Mouse (Mus musculus): ENCODE results near the gene Esrrb. TPM values are rescaled to one million over a fixed set of nuclear protein-coding genes. Genes with fewer than 3 reads are reported as not detected.

Gene Esrrb
- polyA plus RNA-seq, 1 experiment: 149 TPM

DNA sequence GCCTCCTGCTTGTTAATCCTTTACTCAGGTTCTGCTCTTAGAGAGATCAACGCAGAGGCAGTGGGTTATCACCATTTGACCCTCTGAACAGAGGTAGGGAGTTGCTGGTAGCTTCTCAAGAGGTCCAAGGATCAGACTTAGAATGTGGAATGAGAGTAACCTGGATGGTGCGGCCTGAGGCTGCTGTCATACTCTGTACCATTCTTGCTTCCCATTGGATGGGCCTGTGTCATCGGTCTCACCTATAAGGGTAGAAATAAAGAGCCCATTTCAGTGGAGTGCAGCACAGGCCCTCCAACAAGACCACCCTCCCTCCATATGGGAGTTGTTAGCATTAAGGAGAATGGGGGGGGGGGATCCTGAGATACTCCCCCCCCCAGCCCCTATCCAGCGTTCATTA is 143.0 kb downstream of the Esrrb start:
- TF ChIP-seq EP300 (IDR thresholded peaks at IDR 0.05; ENCODE audit: insufficient read depth, low read depth, low read length): no peak
- TF ChIP-seq POLR2A (IDR thresholded peaks at IDR 0.05; ENCODE audit: insufficient read depth, low read length): no peak
- no peak for TF ChIP-seq CTCF (IDR thresholded peaks at IDR 0.05; ENCODE audit: low read depth, low read length)
- peak overlapping the region; percentile 76 for H3K9ac ChIP-seq (ENCODE audit: low read depth, poor library complexity, severe bottlenecking)
- H3K27me3 ChIP-seq (ENCODE audit: control insufficient read depth, insufficient read depth, low read length, poor library complexity, severe bottlenecking): no peaks in the 10 kb centered on the region
- H3K36me3 ChIP-seq (ENCODE audit: control insufficient read depth, insufficient read depth, low read length, poor library complexity, severe bottlenecking): peaks cover 47% of the 10 kb centered on the region
- peak overlapping the region; percentile 94 for H3K27ac ChIP-seq (ENCODE audit: insufficient read depth, low read length)
- H3K4me3 ChIP-seq (ENCODE audit: low read depth, low read length): peak overlapping the region; percentile 47
- peaks cover 22% of the 10 kb centered on the region for H3K4me1 ChIP-seq (ENCODE audit: control insufficient read depth, insufficient read depth, low read length)
- H3K9me3 ChIP-seq (replicated peaks; ENCODE audit: control insufficient read depth, insufficient read depth, low read length, poor library complexity, severe bottlenecking): no peaks in the 10 kb centered on the region

DNA sequence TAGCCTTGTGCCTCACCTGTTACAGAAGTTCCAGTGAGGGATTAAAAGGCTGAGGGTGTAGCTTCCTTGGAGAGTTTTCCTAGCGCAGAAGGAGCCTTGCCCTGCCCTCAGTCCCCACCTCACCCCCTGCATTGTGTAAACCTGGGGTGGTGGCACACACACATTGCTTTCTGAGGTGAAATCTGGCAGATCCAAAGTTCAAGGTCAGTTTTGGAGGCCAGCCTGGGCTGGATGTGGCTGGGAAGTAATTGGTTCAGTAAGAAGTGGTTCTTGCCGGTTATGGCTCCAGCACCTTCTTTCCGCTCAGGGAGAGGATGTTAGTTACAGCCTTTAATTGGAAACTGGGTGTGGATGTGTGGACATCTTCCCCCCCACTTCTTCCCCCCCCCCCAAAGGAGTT is 143.4 kb downstream of the Esrrb start:
- H3K27me3 ChIP-seq (ENCODE audit: control insufficient read depth, insufficient read depth, low read length, poor library complexity, severe bottlenecking): no peaks in the 10 kb centered on the region
- peak overlapping the region; percentile 94 for H3K27ac ChIP-seq (ENCODE audit: insufficient read depth, low read length)
- H3K4me1 ChIP-seq (ENCODE audit: control insufficient read depth, insufficient read depth, low read length): peaks cover 22% of the 10 kb centered on the region
- peak overlapping the region; percentile 76 for H3K9ac ChIP-seq (ENCODE audit: low read depth, poor library complexity, severe bottlenecking)
- H3K4me3 ChIP-seq (ENCODE audit: low read depth, low read length): peak overlapping the region; percentile 47
- H3K36me3 ChIP-seq (ENCODE audit: control insufficient read depth, insufficient read depth, low read length, poor library complexity, severe bottlenecking): peaks cover 51% of the 10 kb centered on the region
- no peaks in the 10 kb centered on the region for H3K9me3 ChIP-seq (replicated peaks; ENCODE audit: control insufficient read depth, insufficient read depth, low read length, poor library complexity, severe bottlenecking)
- TF ChIP-seq EP300 (IDR thresholded peaks at IDR 0.05; ENCODE audit: insufficient read depth, low read depth, low read length): peak; percentile 99
- no peak for TF ChIP-seq CTCF (IDR thresholded peaks at IDR 0.05; ENCODE audit: low read depth, low read length)
- no peak for TF ChIP-seq POLR2A (IDR thresholded peaks at IDR 0.05; ENCODE audit: insufficient read depth, low read length)

DNA sequence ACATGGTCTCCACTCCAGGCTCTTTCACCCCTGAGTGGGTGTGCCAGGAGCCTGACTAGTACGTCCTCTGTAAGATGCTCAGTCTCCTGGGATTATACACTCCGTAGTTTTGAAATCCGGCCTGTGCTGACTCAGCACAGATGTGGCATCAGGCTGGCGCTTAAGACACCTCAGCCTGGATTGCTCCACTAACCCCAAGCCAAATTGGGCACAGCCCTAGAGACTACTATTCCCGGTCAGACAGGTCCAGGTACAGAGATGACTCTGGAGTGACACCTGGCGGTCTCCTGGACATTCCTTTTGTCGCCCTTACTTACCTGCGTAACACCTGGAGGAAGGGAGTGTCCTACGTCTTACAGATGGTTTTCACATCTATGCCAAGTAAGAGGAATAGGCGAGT is 146.8 kb downstream of the Esrrb start:
- TF ChIP-seq POLR2A (IDR thresholded peaks at IDR 0.05; ENCODE audit: insufficient read depth, low read length) (no peak), CTCF (IDR thresholded peaks at IDR 0.05; ENCODE audit: low read depth, low read length) (peak; percentile 46)
- Histone ChIP-seq H3K36me3 (ENCODE audit: control insufficient read depth, insufficient read depth, low read length, poor library complexity, severe bottlenecking) (peaks cover 79% of the 10 kb centered on the region), H3K27me3 (ENCODE audit: control insufficient read depth, insufficient read depth, low read length, poor library complexity, severe bottlenecking) (no peaks in the 10 kb centered on the region), H3K27ac (ENCODE audit: insufficient read depth, low read length) (peak overlapping the region; percentile 16), H3K4me1 (ENCODE audit: control insufficient read depth, insufficient read depth, low read length) (peaks cover 26% of the 10 kb centered on the region), H3K9me3 (replicated peaks; ENCODE audit: control insufficient read depth, insufficient read depth, low read length, poor library complexity, severe bottlenecking) (no peaks in the 10 kb centered on the region), H3K4me3 (ENCODE audit: low read depth, low read length) (no peak overlapping the region), H3K9ac (ENCODE audit: low read depth, poor library complexity, severe bottlenecking) (peak overlapping the region; percentile 9; the same call in 1 of the 2 replicates)

DNA sequence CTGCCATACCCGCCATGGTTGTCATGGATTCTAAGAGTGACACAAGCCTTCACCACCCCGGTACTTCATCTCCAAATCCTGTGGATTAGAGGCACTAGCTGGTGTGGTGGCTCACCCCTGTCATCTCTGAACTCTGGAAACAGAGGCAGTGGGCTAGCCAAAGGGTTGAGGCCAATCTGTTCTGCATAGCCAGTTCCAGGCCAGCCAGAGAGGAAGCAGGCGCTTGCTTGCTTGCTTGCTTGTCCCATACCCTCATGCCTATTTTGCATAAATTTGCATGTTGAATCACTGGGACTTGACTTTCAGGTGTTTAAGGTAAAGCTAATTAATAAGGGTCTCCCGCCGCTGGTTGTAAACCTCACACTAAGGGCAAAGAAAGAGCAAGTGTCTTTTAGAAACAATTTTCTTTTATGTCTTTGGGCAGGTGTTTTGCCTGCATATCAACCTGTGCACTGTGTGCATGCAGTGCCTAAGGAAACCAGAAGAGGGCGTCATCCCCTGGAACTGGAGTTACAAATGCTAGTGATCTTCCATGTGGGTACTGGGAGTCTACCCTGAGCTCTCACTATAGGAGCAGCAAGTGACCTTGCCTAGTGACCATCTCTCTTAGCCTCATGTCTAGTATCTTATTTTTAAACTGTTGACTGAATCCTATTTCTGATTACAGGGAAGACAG is 147.5 kb downstream of the Esrrb start:
- H3K9ac ChIP-seq (ENCODE audit: low read depth, poor library complexity, severe bottlenecking): no peak overlapping the region
- no peak overlapping the region for H3K4me3 ChIP-seq (ENCODE audit: low read depth, low read length)
- peaks cover 26% of the 10 kb centered on the region for H3K4me1 ChIP-seq (ENCODE audit: control insufficient read depth, insufficient read depth, low read length)
- TF ChIP-seq EP300 (IDR thresholded peaks at IDR 0.05; ENCODE audit: insufficient read depth, low read depth, low read length) (no peak), CTCF (IDR thresholded peaks at IDR 0.05; ENCODE audit: low read depth, low read length) (peak; percentile 44)
- H3K9me3 ChIP-seq (replicated peaks; ENCODE audit: control insufficient read depth, insufficient read depth, low read length, poor library complexity, severe bottlenecking): no peaks in the 10 kb centered on the region
- H3K36me3 ChIP-seq (ENCODE audit: control insufficient read depth, insufficient read depth, low read length, poor library complexity, severe bottlenecking): peaks cover 83% of the 10 kb centered on the region
- H3K27ac ChIP-seq (ENCODE audit: insufficient read depth, low read length): peak overlapping the region; percentile 16
- no peaks in the 10 kb centered on the region for H3K27me3 ChIP-seq (ENCODE audit: control insufficient read depth, insufficient read depth, low read length, poor library complexity, severe bottlenecking)

DNA sequence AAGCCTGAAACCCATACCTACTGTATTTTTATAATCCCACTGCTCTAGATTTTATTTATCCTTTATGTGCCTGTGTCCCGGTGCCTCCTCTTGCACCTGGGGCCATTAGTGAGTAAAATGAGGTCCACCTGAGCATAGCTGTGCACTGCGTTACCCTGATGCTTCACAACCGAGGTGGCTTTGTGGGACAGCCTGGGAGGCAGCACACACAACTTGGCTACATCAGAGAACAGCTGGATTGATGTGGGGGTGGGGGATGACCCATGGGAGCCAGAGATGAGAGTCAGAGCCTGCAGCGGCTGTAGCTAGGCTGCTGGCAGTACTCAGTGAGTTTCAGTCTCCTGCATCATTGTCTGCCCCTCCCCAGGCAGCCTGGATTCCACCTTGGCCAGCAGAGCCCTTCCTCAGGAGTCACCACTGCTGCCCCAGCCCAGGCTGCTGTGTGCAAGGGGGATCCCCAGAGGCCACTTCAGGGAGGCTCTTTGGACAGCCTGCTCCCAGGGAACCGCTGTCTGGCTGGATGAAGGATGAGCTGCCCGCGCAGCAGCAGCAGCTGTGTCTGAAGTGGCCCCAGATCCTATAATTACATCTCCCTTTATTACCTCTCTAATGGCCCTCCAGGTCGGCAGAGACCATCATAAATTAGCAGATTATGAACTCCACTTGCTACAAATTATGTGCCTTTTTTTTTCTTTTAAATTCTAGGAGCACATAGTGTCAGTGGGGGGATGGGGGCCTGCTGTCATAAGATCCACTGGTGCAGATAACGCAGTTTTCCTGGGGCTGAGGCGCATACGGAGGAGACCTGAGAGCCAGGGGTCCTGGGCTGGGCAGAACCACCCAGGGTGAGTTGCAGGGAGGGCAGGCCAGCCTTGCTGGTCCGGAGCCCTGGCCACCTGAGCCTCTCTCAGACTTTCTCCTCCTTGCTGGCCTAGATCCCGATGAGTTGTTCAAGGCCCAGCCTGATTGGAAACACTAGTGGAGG is 148.7 kb downstream of the Esrrb start:
- peak overlapping the region; percentile 7; the same call in 1 of the 2 replicates for H3K27ac ChIP-seq (ENCODE audit: insufficient read depth, low read length)
- peaks cover 95% of the 10 kb centered on the region for H3K36me3 ChIP-seq (ENCODE audit: control insufficient read depth, insufficient read depth, low read length, poor library complexity, severe bottlenecking)
- TF ChIP-seq CTCF (IDR thresholded peaks at IDR 0.05; ENCODE audit: low read depth, low read length) (no peak), EP300 (IDR thresholded peaks at IDR 0.05; ENCODE audit: insufficient read depth, low read depth, low read length) (no peak), POLR2A (IDR thresholded peaks at IDR 0.05; ENCODE audit: insufficient read depth, low read length) (no peak)

More for the DNA sequence above, 148.7 kb downstream of the Esrrb start:
- Histone ChIP-seq H3K4me3 (ENCODE audit: low read depth, low read length) (no peak overlapping the region), H3K9ac (ENCODE audit: low read depth, poor library complexity, severe bottlenecking) (no peak overlapping the region), H3K9me3 (replicated peaks; ENCODE audit: control insufficient read depth, insufficient read depth, low read length, poor library complexity, severe bottlenecking) (no peaks in the 10 kb centered on the region), H3K4me1 (ENCODE audit: control insufficient read depth, insufficient read depth, low read length) (peaks cover 26% of the 10 kb centered on the region), H3K27me3 (ENCODE audit: control insufficient read depth, insufficient read depth, low read length, poor library complexity, severe bottlenecking) (no peaks in the 10 kb centered on the region)

Measured in ES-Bruce4 (cell line).